Mouse (Mus musculus): ENCODE measurements around the gene Elf1. TPM values are rescaled to one million over a fixed set of nuclear protein-coding genes. Genes with fewer than 3 reads are reported as not detected.

Gene Elf1
- total RNA-seq, 2 experiments from 2014 or later, result 6.0 to 6.3 TPM

GRCm38 (mm10) chr14:79562745-79563144 is 81.8 kb downstream of the Elf1 start:
- no peak for DNase-seq (ENCODE audit: low spot score in 2 of 2)

- no peak for DNase-seq (ENCODE audit: low spot score in 2 of 2)
Measured at GRCm38 (mm10) chr14:79564784-79565183, 83.8 kb downstream of the Elf1 start.

- DNase-seq (ENCODE audit: low spot score in 2 of 2), result no peak
Measured at GRCm38 (mm10) chr14:79573482-79574191, 92.6 kb downstream of the Elf1 start.

- no peak for DNase-seq (ENCODE audit: low spot score in 2 of 2)
Measured at GRCm38 (mm10) chr14:79574361-79574760, 93.4 kb downstream of the Elf1 start.

GRCm38 (mm10) chr14:79583526-79584245 is 102.7 kb downstream of the Elf1 start:
- DNase-seq (ENCODE audit: low spot score in 2 of 2), result no peak

- no peak for DNase-seq (ENCODE audit: low spot score in 2 of 2)
Measured at GRCm38 (mm10) chr14:79586499-79587138, 105.6 kb downstream of the Elf1 start.

- peak; percentile 97 to 99 for DNase-seq (ENCODE audit: low spot score in 2 of 2)
Measured at GRCm38 (mm10) chr14:79587139-79587851, 106.3 kb downstream of the Elf1 start, which contains the start of gene Sugt1. Sugt1 (plus strand) TSS chr14:79587691.

- no peak for DNase-seq (ENCODE audit: low spot score in 2 of 2)
Measured at GRCm38 (mm10) chr14:79587852-79588229, 106.8 kb downstream of the Elf1 start.

GRCm38 (mm10) chr14:79588534-79588951 is 107.5 kb downstream of the Elf1 start:
- DNase-seq (ENCODE audit: low spot score in 2 of 2), result no peak

GRCm38 (mm10) chr14:79589401-79589800 is 108.4 kb downstream of the Elf1 start:
- DNase-seq (ENCODE audit: low spot score in 2 of 2), result no peak

- no peak for DNase-seq (ENCODE audit: low spot score in 2 of 2)
Measured at GRCm38 (mm10) chr14:79590916-79591315, 109.9 kb downstream of the Elf1 start.

GRCm38 (mm10) chr14:79591611-79592010 is 110.6 kb downstream of the Elf1 start:
- DNase-seq (ENCODE audit: low spot score in 2 of 2), result no peak

- no peak for DNase-seq (ENCODE audit: low spot score in 2 of 2)
Measured at GRCm38 (mm10) chr14:79594069-79594468, 113.1 kb downstream of the Elf1 start.

GRCm38 (mm10) chr14:79596602-79597001 is 115.6 kb downstream of the Elf1 start:
- DNase-seq (ENCODE audit: low spot score in 2 of 2), result no peak

- DNase-seq (ENCODE audit: low spot score in 2 of 2), result no peak
Measured at GRCm38 (mm10) chr14:79605881-79606280, 124.9 kb downstream of the Elf1 start.

- DNase-seq (ENCODE audit: low spot score in 2 of 2), result no peak
Measured at GRCm38 (mm10) chr14:79606392-79606791, 125.4 kb downstream of the Elf1 start.

- DNase-seq (ENCODE audit: low spot score in 2 of 2), result peak in 1 of 2 experiments; percentile 45
Measured at GRCm38 (mm10) chr14:79606867-79607266, 125.9 kb downstream of the Elf1 start.

GRCm38 (mm10) chr14:79607352-79607751 is 126.4 kb downstream of the Elf1 start:
- no peak for DNase-seq (ENCODE audit: low spot score in 2 of 2)

GRCm38 (mm10) chr14:79608286-79608685 is 127.3 kb downstream of the Elf1 start:
- DNase-seq (ENCODE audit: low spot score in 2 of 2), result no peak

GRCm38 (mm10) chr14:79617121-79617828 is 136.3 kb downstream of the Elf1 start:
- peak; percentile 23 to 79 for DNase-seq (ENCODE audit: low spot score in 2 of 2)

GRCm38 (mm10) chr14:79619802-79620201 is 138.8 kb downstream of the Elf1 start:
- DNase-seq (ENCODE audit: low spot score in 2 of 2), result no peak
